Mouse (Mus musculus): ENCODE measurements around the gene Calm4. TPM values are rescaled to one million over a fixed set of nuclear protein-coding genes. Genes with fewer than 3 reads are reported as not detected.

Calm4 gene
- polyA plus RNA-seq, 1 experiment = 1.5 TPM

- H3K4me1 ChIP-seq (replicated peaks; ENCODE audit: control insufficient read depth, insufficient read depth, low read length) = no peaks in the 10 kb centered on the region
- TF ChIP-seq CTCF (IDR thresholded peaks at IDR 0.05; ENCODE audit: borderline replicate concordance, control insufficient read depth, extremely low read depth, insufficient read depth, low read length, poor library complexity) (no peak), POLR2A (IDR thresholded peaks at IDR 0.05; ENCODE audit: control insufficient read depth, extremely low read depth, insufficient read depth, low read length, poor library complexity) (no peak)
- no peak overlapping the region for H3K4me3 ChIP-seq (ENCODE audit: control insufficient read depth, insufficient read depth, low read length)
- H3K27me3 ChIP-seq (ENCODE audit: control insufficient read depth, insufficient read depth, low read length) = no peaks in the 10 kb centered on the region
- H3K36me3 ChIP-seq (ENCODE audit: control insufficient read depth, insufficient read depth, low read length) = no peaks in the 10 kb centered on the region
- no peak for DNase-seq
- no peak overlapping the region for H3K27ac ChIP-seq (ENCODE audit: control insufficient read depth, insufficient read depth, low read length)
- WGBS = 58% methylated on average over 2 of the region's 2 CpGs
Measured at GRCm38 (mm10) chr13:3854856-3855255, 17.3 kb downstream of the Calm4 start.

GRCm38 (mm10) chr13:3856252-3856651 is 18.7 kb downstream of the Calm4 start:
- Histone ChIP-seq H3K27me3 (ENCODE audit: control insufficient read depth, insufficient read depth, low read length) (no peaks in the 10 kb centered on the region), H3K4me3 (ENCODE audit: control insufficient read depth, insufficient read depth, low read length) (no peak overlapping the region), H3K36me3 (ENCODE audit: control insufficient read depth, insufficient read depth, low read length) (no peaks in the 10 kb centered on the region), H3K27ac (ENCODE audit: control insufficient read depth, insufficient read depth, low read length) (no peak overlapping the region), H3K4me1 (replicated peaks; ENCODE audit: control insufficient read depth, insufficient read depth, low read length) (no peaks in the 10 kb centered on the region)
- 92% methylated on average over 1 of the region's 1 CpGs for WGBS
- no peak for DNase-seq
- TF ChIP-seq CTCF (IDR thresholded peaks at IDR 0.05; ENCODE audit: borderline replicate concordance, control insufficient read depth, extremely low read depth, insufficient read depth, low read length, poor library complexity) = no peak

GRCm38 (mm10) chr13:3861251-3861650 is 23.7 kb downstream of the Calm4 start:
- DNase-seq = no peak
- Histone ChIP-seq H3K4me1 (replicated peaks; ENCODE audit: control insufficient read depth, insufficient read depth, low read length) (no peaks in the 10 kb centered on the region), H3K36me3 (ENCODE audit: control insufficient read depth, insufficient read depth, low read length) (no peaks in the 10 kb centered on the region), H3K27ac (ENCODE audit: control insufficient read depth, insufficient read depth, low read length) (no peak overlapping the region), H3K4me3 (ENCODE audit: control insufficient read depth, insufficient read depth, low read length) (no peak overlapping the region), H3K27me3 (ENCODE audit: control insufficient read depth, insufficient read depth, low read length) (no peaks in the 10 kb centered on the region)
- TF ChIP-seq POLR2A (IDR thresholded peaks at IDR 0.05; ENCODE audit: control insufficient read depth, extremely low read depth, insufficient read depth, low read length, poor library complexity) (no peak), CTCF (IDR thresholded peaks at IDR 0.05; ENCODE audit: borderline replicate concordance, control insufficient read depth, extremely low read depth, insufficient read depth, low read length, poor library complexity) (no peak)
- WGBS = 95% methylated on average over 8 of the region's 8 CpGs

GRCm38 (mm10) chr13:3862325-3862724 is 24.8 kb downstream of the Calm4 start:
- H3K4me3 ChIP-seq (ENCODE audit: control insufficient read depth, insufficient read depth, low read length) = no peak overlapping the region
- H3K27ac ChIP-seq (ENCODE audit: control insufficient read depth, insufficient read depth, low read length) = no peak overlapping the region
- H3K36me3 ChIP-seq (ENCODE audit: control insufficient read depth, insufficient read depth, low read length) = no peaks in the 10 kb centered on the region
- H3K27me3 ChIP-seq (ENCODE audit: control insufficient read depth, insufficient read depth, low read length) = no peaks in the 10 kb centered on the region
- 94% methylated on average over 3 of the region's 3 CpGs for WGBS
- TF ChIP-seq CTCF (IDR thresholded peaks at IDR 0.05; ENCODE audit: borderline replicate concordance, control insufficient read depth, extremely low read depth, insufficient read depth, low read length, poor library complexity) (no peak), POLR2A (IDR thresholded peaks at IDR 0.05; ENCODE audit: control insufficient read depth, extremely low read depth, insufficient read depth, low read length, poor library complexity) (no peak)
- H3K4me1 ChIP-seq (replicated peaks; ENCODE audit: control insufficient read depth, insufficient read depth, low read length) = no peaks in the 10 kb centered on the region
- no peak for DNase-seq

GRCm38 (mm10) chr13:3862922-3863580 is 25.5 kb downstream of the Calm4 start:
- no peak for DNase-seq
- 94% methylated on average over 10 of the region's 10 CpGs for WGBS
- Histone ChIP-seq H3K36me3 (ENCODE audit: control insufficient read depth, insufficient read depth, low read length) (no peaks in the 10 kb centered on the region), H3K27me3 (ENCODE audit: control insufficient read depth, insufficient read depth, low read length) (no peaks in the 10 kb centered on the region), H3K27ac (ENCODE audit: control insufficient read depth, insufficient read depth, low read length) (no peak overlapping the region), H3K4me1 (replicated peaks; ENCODE audit: control insufficient read depth, insufficient read depth, low read length) (no peaks in the 10 kb centered on the region), H3K4me3 (ENCODE audit: control insufficient read depth, insufficient read depth, low read length) (no peak overlapping the region)
- TF ChIP-seq POLR2A (IDR thresholded peaks at IDR 0.05; ENCODE audit: control insufficient read depth, extremely low read depth, insufficient read depth, low read length, poor library complexity) (no peak), CTCF (IDR thresholded peaks at IDR 0.05; ENCODE audit: borderline replicate concordance, control insufficient read depth, extremely low read depth, insufficient read depth, low read length, poor library complexity) (no peak)

- WGBS = 48% methylated on average over 14 of the region's 14 CpGs
- Histone ChIP-seq H3K27ac (ENCODE audit: control insufficient read depth, insufficient read depth, low read length) (no peak overlapping the region), H3K27me3 (ENCODE audit: control insufficient read depth, insufficient read depth, low read length) (no peaks in the 10 kb centered on the region), H3K36me3 (ENCODE audit: control insufficient read depth, insufficient read depth, low read length) (no peaks in the 10 kb centered on the region), H3K4me3 (ENCODE audit: control insufficient read depth, insufficient read depth, low read length) (no peak overlapping the region), H3K4me1 (replicated peaks; ENCODE audit: control insufficient read depth, insufficient read depth, low read length) (no peaks in the 10 kb centered on the region)
- no peak for DNase-seq
- TF ChIP-seq CTCF (IDR thresholded peaks at IDR 0.05; ENCODE audit: borderline replicate concordance, control insufficient read depth, extremely low read depth, insufficient read depth, low read length, poor library complexity) (no peak), POLR2A (IDR thresholded peaks at IDR 0.05; ENCODE audit: control insufficient read depth, extremely low read depth, insufficient read depth, low read length, poor library complexity) (no peak)
Measured at GRCm38 (mm10) chr13:3865648-3866354, 28.2 kb downstream of the Calm4 start.
